Mouse (Mus musculus) hindbrain, embryonic 15.5 days (tissue): Measurements from ENCODE around the gene Slc17a9. TPM values are rescaled to one million over a fixed set of nuclear protein-coding genes. Genes with fewer than 3 reads are reported as not detected.

ENCODE experiments used
- ATAC-seq: fragments of 200-750 bp; cut with Nextera tagmentation; 2 replicates; pipeline ENCODE4 v1.8.0; 2017; ENCODE audit warnings: low read depth, moderate number of reproducible peaks, moderate TSS enrichment; ENCODE audit not compliant: low FRiP score
- H3K27ac ChIP-seq: fragments of 300-500 bp; sonication (generic); replicated peaks from 2 replicates; pipeline ENCODE4 v1.5.1; 2015; ENCODE audit warnings: mild to moderate bottlenecking, inconsistent platforms
- H3K27me3 ChIP-seq: fragments of 300-500 bp; sonication (generic); 2 replicates; pipeline ENCODE4 v1.6.1; 2015; ENCODE audit warnings: control low read depth, inconsistent platforms
- H3K36me3 ChIP-seq: fragments of 300-500 bp; sonication (generic); 2 replicates; pipeline ENCODE4 v1.6.1; 2015; ENCODE audit warnings: control low read depth, inconsistent platforms
- H3K4me1 ChIP-seq: fragments of 300-500 bp; sonication (generic); replicated peaks from 2 replicates; pipeline ENCODE4 v1.6.1; 2015; ENCODE audit warnings: control low read depth, inconsistent platforms
- H3K4me2 ChIP-seq: fragments of 300-500 bp; sonication (generic); 2 replicates; pipeline ENCODE4 v1.6.1; 2015; ENCODE audit warnings: moderate library complexity, mild to moderate bottlenecking, inconsistent platforms
- H3K4me3 ChIP-seq: fragments of 300-500 bp; sonication (generic); 2 replicates; pipeline ENCODE4 v1.5.1; 2015; ENCODE audit warnings: mild to moderate bottlenecking, inconsistent platforms
- H3K9ac ChIP-seq: fragments of 300-500 bp; sonication (generic); 2 replicates; pipeline ENCODE4 v1.6.1; 2015; ENCODE audit warnings: inconsistent platforms
- H3K9me3 ChIP-seq: fragments of 300-500 bp; sonication (generic); 2 replicates; pipeline ENCODE4 v1.6.1; 2016; ENCODE audit warnings: control low read depth, inconsistent platforms
- WGBS: fragments of 180-500 bp; shearing (Covaris S2); methylation state at CpG from one replicate; pipeline ENCODE4 v1.1.7; 2015; 5-methylcytosine and 5-hydroxymethylcytosine counted together
- polyA plus RNA-seq: library from polyadenylated mRNA; unstranded; fragments of >200 nt; fragmentation: Nextera tagmentation; extraction: Ambion mirVana; gene quantifications from 2 replicates; pipeline ENCODE4 v1.2.1, GENCODE M21; 2015

Slc17a9 gene
- polyA plus RNA-seq, 1 experiment from 2014 or later: 0.29 TPM

GRCm38 (mm10) chr2:180765713-180766112, 40.6 kb downstream of the Slc17a9 start:
- no peaks in the 10 kb centered on the region for H3K36me3 ChIP-seq
- no peaks in the 10 kb centered on the region for H3K27me3 ChIP-seq
- H3K27ac ChIP-seq: no peak overlapping the region
- no peak for ATAC-seq
- 0 out of 2 replicates have a peak, but pooled peaks cover 8% of the 10 kb centered on the region for H3K4me1 ChIP-seq
- H3K4me3 ChIP-seq: no peak overlapping the region
- H3K9me3 ChIP-seq: no peaks in the 10 kb centered on the region
- no peak overlapping the region for H3K4me2 ChIP-seq
- no peak overlapping the region for H3K9ac ChIP-seq
- WGBS: 59% methylated on average over 7 of the region's 7 CpGs

- H3K4me1 ChIP-seq: peaks cover 10% of the 10 kb centered on the region
- no peak overlapping the region for H3K9ac ChIP-seq
- H3K27ac ChIP-seq: no peak overlapping the region
- 4% methylated on average over 12 of the region's 12 CpGs for WGBS
- no peak overlapping the region for H3K4me2 ChIP-seq
- no peaks in the 10 kb centered on the region for H3K36me3 ChIP-seq
- no peak for ATAC-seq
- H3K27me3 ChIP-seq: peaks cover 80% of the 10 kb centered on the region
- H3K9me3 ChIP-seq: no peaks in the 10 kb centered on the region
- no peak overlapping the region for H3K4me3 ChIP-seq
Measured at GRCm38 (mm10) chr2:180775223-180775622, 50.2 kb downstream of the Slc17a9 start.

- peak overlapping the region; percentile 54; the same call in 1 of the 2 replicates for H3K4me2 ChIP-seq
- peak overlapping the region; percentile 34; the same call in 1 of the 2 replicates for H3K4me3 ChIP-seq
- no peak for ATAC-seq
Measured at GRCm38 (mm10) chr2:180775641-180776040, 50.6 kb downstream of the Slc17a9 start.

DNA sequence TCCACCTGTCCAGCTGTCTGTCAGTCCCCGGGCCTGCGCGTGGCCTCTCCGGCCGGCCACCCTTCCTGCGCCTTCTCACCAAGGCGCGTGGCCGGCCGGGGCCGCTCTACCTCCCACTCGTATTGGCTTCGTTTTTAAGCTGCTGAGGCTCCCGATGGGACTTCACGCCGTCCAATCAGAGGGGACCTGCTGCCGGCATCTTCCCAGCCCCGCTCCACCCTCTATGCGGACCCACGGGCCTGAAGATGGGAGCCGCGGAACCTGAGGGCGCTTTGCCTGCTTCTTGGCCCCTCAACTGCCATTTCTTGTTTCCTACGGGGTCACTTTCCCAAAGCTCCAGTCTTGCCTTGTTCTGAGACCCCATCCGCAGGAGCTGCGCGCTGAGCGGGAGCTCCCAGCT, 51.7 kb downstream of the Slc17a9 start, which contains the start of gene Bhlhe23:
Bhlhe23 (minus strand) TSS at position 108 of the 400 bp plus-strand sequence.
- Histone ChIP-seq H3K4me2 (peak within 1 kb of the TSS; percentile 54), H3K4me1 (peaks cover 10% of the 10 kb centered on the region), H3K36me3 (no peaks in the 10 kb centered on the region), H3K9ac (no peak within 1 kb of the TSS), H3K4me3 (peak within 1 kb of the TSS; percentile 34), H3K27ac (no peak within 1 kb of the TSS), H3K27me3 (peaks cover 81% of the 10 kb centered on the region), H3K9me3 (no peaks in the 10 kb centered on the region)
- ATAC-seq: no peak
- WGBS: 2% methylated on average over 27 of the region's 28 CpGs

More at GRCm38 (mm10) chr2:180775641-180776040, 50.6 kb downstream of the Slc17a9 start:
- no peaks in the 10 kb centered on the region for H3K9me3 ChIP-seq
- WGBS: 3% methylated on average over 15 of the region's 15 CpGs
- no peak overlapping the region for H3K27ac ChIP-seq
- no peak overlapping the region for H3K9ac ChIP-seq
- H3K4me1 ChIP-seq: peaks cover 10% of the 10 kb centered on the region
- no peaks in the 10 kb centered on the region for H3K36me3 ChIP-seq
- peaks cover 81% of the 10 kb centered on the region for H3K27me3 ChIP-seq

- Histone ChIP-seq H3K27ac (no peak overlapping the region), H3K4me2 (no peak overlapping the region), H3K4me1 (peaks cover 10% of the 10 kb centered on the region), H3K4me3 (no peak overlapping the region), H3K9me3 (no peaks in the 10 kb centered on the region), H3K9ac (no peak overlapping the region), H3K36me3 (no peaks in the 10 kb centered on the region), H3K27me3 (peaks cover 56% of the 10 kb centered on the region)
- ATAC-seq: 0 out of 2 replicates have a peak, but pooled peaks have one; percentile 46
- WGBS: 24% methylated on average over 12 of the region's 12 CpGs
Measured at GRCm38 (mm10) chr2:180779226-180780104, 54.4 kb downstream of the Slc17a9 start.

GRCm38 (mm10) chr2:180780282-180780681, 55.2 kb downstream of the Slc17a9 start:
- Histone ChIP-seq H3K9ac (no peak overlapping the region), H3K4me2 (no peak overlapping the region), H3K4me3 (no peak overlapping the region), H3K4me1 (peaks cover 10% of the 10 kb centered on the region), H3K27me3 (peaks cover 52% of the 10 kb centered on the region), H3K9me3 (no peaks in the 10 kb centered on the region), H3K27ac (no peak overlapping the region), H3K36me3 (no peaks in the 10 kb centered on the region)
- no peak for ATAC-seq
- WGBS: 8% methylated on average over 2 of the region's 2 CpGs

GRCm38 (mm10) chr2:180786732-180787131, 61.7 kb downstream of the Slc17a9 start:
- no peak overlapping the region for H3K27ac ChIP-seq
- no peak for ATAC-seq
- H3K27me3 ChIP-seq: no peaks in the 10 kb centered on the region
- H3K4me1 ChIP-seq: peaks cover 18% of the 10 kb centered on the region
- no peaks in the 10 kb centered on the region for H3K36me3 ChIP-seq
- no peak overlapping the region for H3K9ac ChIP-seq
- no peak overlapping the region for H3K4me3 ChIP-seq
- no peak overlapping the region for H3K4me2 ChIP-seq
- H3K9me3 ChIP-seq: no peaks in the 10 kb centered on the region

DNA sequence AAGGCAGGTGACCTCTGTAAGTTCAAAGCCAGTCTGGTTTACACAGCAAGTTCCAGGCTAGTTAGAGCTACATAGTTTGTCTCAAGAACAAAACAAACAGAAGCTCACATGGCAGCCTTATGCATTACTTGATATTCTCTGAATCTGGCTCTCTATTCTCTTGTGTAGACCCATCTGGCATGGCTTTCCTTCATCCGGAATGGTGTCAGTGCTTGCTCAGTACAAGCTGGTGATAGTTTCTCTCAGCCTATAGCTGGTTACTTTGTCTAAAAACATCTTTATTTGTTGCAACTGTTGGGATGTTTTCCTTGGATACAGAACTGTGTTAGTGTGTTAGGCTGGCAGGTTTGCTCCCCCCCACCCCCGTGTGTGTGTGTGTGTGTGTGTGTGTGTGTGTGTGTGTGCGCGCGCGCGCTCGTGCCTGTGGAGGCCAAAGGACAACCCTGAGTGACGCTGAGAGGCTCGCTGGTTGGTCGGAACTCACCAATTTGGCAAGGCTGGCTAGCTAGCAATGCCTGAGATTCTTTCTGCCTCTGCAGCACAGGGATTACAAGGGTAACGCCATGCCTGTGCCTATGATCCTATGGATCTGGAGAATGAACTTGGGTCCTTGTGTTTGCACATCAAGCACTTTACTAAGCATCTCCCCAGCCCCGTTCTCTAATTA, 62.6 kb downstream of the Slc17a9 start:
- Histone ChIP-seq H3K27ac (no peak overlapping the region), H3K4me3 (no peak overlapping the region), H3K9ac (no peak overlapping the region), H3K27me3 (no peaks in the 10 kb centered on the region), H3K4me2 (no peak overlapping the region), H3K4me1 (peaks cover 18% of the 10 kb centered on the region), H3K9me3 (no peaks in the 10 kb centered on the region), H3K36me3 (no peaks in the 10 kb centered on the region)
- 78% methylated on average over 13 of the region's 13 CpGs for WGBS
- ATAC-seq: no peak

DNA sequence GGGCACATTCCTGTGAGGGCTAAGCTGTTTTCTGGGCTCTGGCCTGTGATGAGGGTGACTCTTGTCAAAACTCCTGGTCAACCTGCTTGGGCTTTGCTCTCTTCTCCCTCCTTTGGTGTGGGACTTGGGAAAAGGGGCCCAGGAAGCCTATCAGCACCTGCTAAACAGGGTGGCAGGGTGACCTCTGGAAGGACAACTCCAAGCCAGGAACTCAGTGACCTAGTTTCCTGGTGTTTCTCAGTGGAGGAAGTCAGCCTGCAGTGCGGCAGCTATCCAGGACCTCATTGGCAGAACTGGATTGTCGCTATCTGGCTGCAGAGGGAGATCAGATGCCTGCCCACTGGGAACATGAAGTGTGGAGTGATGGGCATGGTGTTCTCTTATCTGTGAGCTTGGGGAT, 63.3 kb downstream of the Slc17a9 start:
- no peaks in the 10 kb centered on the region for H3K9me3 ChIP-seq
- no peak overlapping the region for H3K4me3 ChIP-seq
- 37% methylated on average over 2 of the region's 2 CpGs for WGBS
- H3K4me2 ChIP-seq: no peak overlapping the region
- H3K9ac ChIP-seq: no peak overlapping the region
- H3K36me3 ChIP-seq: no peaks in the 10 kb centered on the region
- no peaks in the 10 kb centered on the region for H3K27me3 ChIP-seq
- H3K4me1 ChIP-seq: peaks cover 18% of the 10 kb centered on the region
- ATAC-seq: no peak
- H3K27ac ChIP-seq: no peak overlapping the region

DNA sequence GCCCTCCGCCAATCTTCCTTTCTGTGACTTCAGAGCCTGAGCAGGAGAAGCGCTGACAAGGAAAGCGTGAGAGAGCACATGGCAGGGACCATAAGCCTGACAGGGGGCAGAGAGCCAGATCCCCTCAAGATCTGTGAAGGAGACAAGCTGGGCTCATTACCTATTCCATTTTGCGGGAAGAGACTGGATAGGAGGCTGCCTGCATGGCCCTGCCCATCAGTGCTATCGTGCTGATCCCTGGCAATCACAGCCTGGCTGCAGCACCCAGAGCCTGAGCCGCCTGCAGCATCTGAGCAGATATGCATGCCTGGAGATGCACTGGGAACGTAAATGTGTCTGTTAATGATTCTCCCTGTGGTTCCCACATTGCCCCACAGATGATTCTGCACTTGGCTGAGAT, 63.8 kb downstream of the Slc17a9 start:
- H3K4me3 ChIP-seq: no peak overlapping the region

DNA sequence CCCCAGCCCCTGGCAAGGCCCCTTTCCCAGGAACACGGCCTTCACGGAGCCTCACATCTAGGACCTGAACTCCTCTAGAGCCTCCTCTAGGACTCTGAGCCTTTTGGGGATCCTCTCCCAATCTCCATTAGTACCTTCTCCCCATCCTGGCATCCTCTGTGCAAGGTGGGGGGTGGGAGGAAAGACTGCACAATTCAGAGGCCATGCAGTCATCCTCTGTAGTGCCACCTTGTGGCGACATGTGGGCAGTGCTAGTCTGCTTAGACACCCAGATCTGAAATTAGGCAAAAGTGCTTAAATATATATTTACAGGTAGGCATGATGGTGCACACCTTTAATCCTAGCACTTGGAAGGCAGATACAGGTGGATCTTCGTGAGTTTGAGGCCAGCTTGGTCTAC, 66.6 kb downstream of the Slc17a9 start:
- ATAC-seq: no peak
- WGBS: 45% methylated on average over 4 of the region's 4 CpGs
- H3K27me3 ChIP-seq: no peaks in the 10 kb centered on the region

More for the DNA sequence above, 63.8 kb downstream of the Slc17a9 start:
- 14% methylated on average over 7 of the region's 7 CpGs for WGBS
- Histone ChIP-seq H3K36me3 (no peaks in the 10 kb centered on the region), H3K9ac (0 out of 2 replicates have a peak overlapping the region, but pooled peaks have one; percentile 14), H3K4me1 (peaks cover 18% of the 10 kb centered on the region), H3K27ac (peak overlapping the region; percentile 49; the same call in 1 of the 2 replicates), H3K27me3 (no peaks in the 10 kb centered on the region), H3K9me3 (no peaks in the 10 kb centered on the region), H3K4me2 (peak overlapping the region; percentile 27)
- ATAC-seq: peak; percentile 70

More for the DNA sequence above, 66.6 kb downstream of the Slc17a9 start:
- Histone ChIP-seq H3K4me2 (no peak overlapping the region), H3K4me1 (peaks cover 18% of the 10 kb centered on the region), H3K9ac (no peak overlapping the region), H3K4me3 (no peak overlapping the region), H3K9me3 (no peaks in the 10 kb centered on the region), H3K36me3 (no peaks in the 10 kb centered on the region), H3K27ac (no peak overlapping the region)
